ENCODE assay signal across 7 mouse cellular contexts in genomic region chr6:72217415-72217784, GRCm38 (mm10). TPM values are rescaled to one million over a fixed set of nuclear protein-coding genes. Genes with fewer than 3 reads are reported as not detected.
DNase-seq lines count a peak whose midpoint lies in the region; ATAC-seq and TF ChIP-seq lines count a peak whose summit lies in the region.

No protein-coding gene starts in this region.

- DNase-seq in liver, adult 2 months (ENCODE audit: extremely low read depth, low read depth, low spot score) = no peak
- no peak for DNase-seq in liver
- no peak for DNase-seq in urinary bladder, postnatal 4 days (ENCODE audit: low spot score in 2 of 2)
- DNase-seq in cerebellum, postnatal 10 days = no peak

- no peaks in the 10 kb centered on the region for H3K27me3 ChIP-seq in liver, adult 2 months (ENCODE audit: control insufficient read depth, insufficient read depth, low read length)
- peaks cover 33% of the 10 kb centered on the region; the same call in 1 of the 2 replicates for H3K27me3 ChIP-seq in forebrain, embryonic 12.5 days
- H3K27me3 ChIP-seq in limb, embryonic 13.5 days = 0 out of 2 replicates have a peak, but pooled peaks cover 2% of the 10 kb centered on the region
- H3K27me3 ChIP-seq in stomach, embryonic 14.5 days (ENCODE audit: control insufficient read depth, insufficient read depth, low read length) = no peaks in the 10 kb centered on the region; the same call in 1 of the 2 replicates

- peak; percentile 8; the same call in 1 of the 2 replicates for ATAC-seq in forebrain, embryonic 12.5 days (ENCODE audit: low FRiP score)
- ATAC-seq in limb, embryonic 13.5 days (ENCODE audit: low FRiP score, low read depth) = no peak
- no peak for ATAC-seq in stomach, embryonic 14.5 days (ENCODE audit: insufficient number of reproducible peaks, insufficient read depth, low FRiP score, low read depth)

- no peak overlapping the region for H3K4me3 ChIP-seq in liver, adult 2 months (ENCODE audit: insufficient read depth, low read depth, low read length)
- no peak overlapping the region for H3K4me3 ChIP-seq in forebrain, embryonic 12.5 days (replicated peaks)
- H3K4me3 ChIP-seq in limb, embryonic 13.5 days = no peak overlapping the region
- H3K4me3 ChIP-seq in stomach, embryonic 14.5 days (ENCODE audit: low read depth, low read length) = no peak overlapping the region

- H3K36me3 ChIP-seq in liver, adult 2 months (ENCODE audit: control insufficient read depth, insufficient read depth, low read length) = no peaks in the 10 kb centered on the region
- no peaks in the 10 kb centered on the region for H3K36me3 ChIP-seq in forebrain, embryonic 12.5 days (replicated peaks)
- H3K36me3 ChIP-seq in limb, embryonic 13.5 days = no peaks in the 10 kb centered on the region
- H3K36me3 ChIP-seq in stomach, embryonic 14.5 days (ENCODE audit: control insufficient read depth, insufficient read depth, low read length) = no peaks in the 10 kb centered on the region

- H3K9ac ChIP-seq in liver, adult 2 months (ENCODE audit: low read depth, low read length) = peak overlapping the region; percentile 49
- H3K9ac ChIP-seq in forebrain, embryonic 12.5 days = no peak overlapping the region
- no peak overlapping the region for H3K9ac ChIP-seq in limb, embryonic 13.5 days
- H3K9ac ChIP-seq in stomach, embryonic 14.5 days (replicated peaks; ENCODE audit: low read depth, low read length) = no peak overlapping the region

- 0 out of 2 replicates have a peak, but pooled peaks cover 13% of the 10 kb centered on the region for H3K79me2 ChIP-seq in liver, adult 2 months (ENCODE audit: control insufficient read depth, insufficient read depth, low read length)

- 72% methylated on average over 6 of the region's 6 CpGs for WGBS in liver, adult 2 months
- whole genome bisulfite sequencing in forebrain, embryonic 12.5 days = 66% methylated on average over 6 of the region's 6 CpGs
- WGBS in limb, embryonic 13.5 days = 15% methylated on average over 6 of the region's 6 CpGs
- WGBS in stomach, embryonic 14.5 days = 35% methylated on average over 6 of the region's 6 CpGs

- no peak for TF ChIP-seq CTCF in liver, adult 2 months (IDR thresholded peaks at IDR 0.05; ENCODE audit: low read depth, low read length)

- peak overlapping the region; percentile 47; the same call in 1 of the 2 replicates for H3K4me2 ChIP-seq in forebrain, embryonic 12.5 days
- peak overlapping the region; percentile 56 for H3K4me2 ChIP-seq in limb, embryonic 13.5 days (replicated peaks)
- peak overlapping the region; percentile 40 for H3K4me2 ChIP-seq in stomach, embryonic 14.5 days (replicated peaks; ENCODE audit: low read depth, low read length)

- TF ChIP-seq POLR2A in liver, adult 2 months (IDR thresholded peaks at IDR 0.05; ENCODE audit: extremely low read depth, insufficient read depth, low read length) = no peak

- peaks cover 27% of the 10 kb centered on the region for H3K4me1 ChIP-seq in liver, adult 2 months (ENCODE audit: control insufficient read depth, insufficient read depth, low read length)
- peaks cover 74% of the 10 kb centered on the region for H3K4me1 ChIP-seq in forebrain, embryonic 12.5 days
- peaks cover 97% of the 10 kb centered on the region for H3K4me1 ChIP-seq in limb, embryonic 13.5 days
- peaks cover 61% of the 10 kb centered on the region for H3K4me1 ChIP-seq in stomach, embryonic 14.5 days (ENCODE audit: control insufficient read depth, insufficient read depth, low read length)

- H3K9me3 ChIP-seq in forebrain, embryonic 12.5 days = no peaks in the 10 kb centered on the region
- H3K9me3 ChIP-seq in limb, embryonic 13.5 days = no peaks in the 10 kb centered on the region
- H3K9me3 ChIP-seq in stomach, embryonic 14.5 days (ENCODE audit: control insufficient read depth, low read depth, low read length) = no peaks in the 10 kb centered on the region

- H3K27ac ChIP-seq in liver, adult 2 months (replicated peaks; ENCODE audit: insufficient read depth, low read depth, low read length) = peak overlapping the region; percentile 63
- H3K27ac ChIP-seq in forebrain, embryonic 12.5 days = peak overlapping the region; percentile 85
- H3K27ac ChIP-seq in limb, embryonic 13.5 days = peak overlapping the region; percentile 91
- H3K27ac ChIP-seq in stomach, embryonic 14.5 days (ENCODE audit: low read length) = peak overlapping the region; percentile 90

RNA-seq across cellular contexts. Expression of gene Atoh8, which starts 18.0 kb away (rescaled TPM):
- total RNA-seq in liver, adult 2 months (2014; rRNA removed) = 5.1 and 15.4 TPM in 2 replicates
- polyA plus RNA-seq in liver, adult 2 months (2012; rRNA removed) = 22.9 and 28.7 TPM in 2 replicates
- 6.5 and 7.5 TPM in 2 replicates for polyA plus RNA-seq in forebrain, embryonic 12.5 days (2016; fragmentation: Nextera tagmentation; extraction: Ambion mirVana)
- 31.5 and 32.3 TPM in 2 replicates for polyA plus RNA-seq in limb, embryonic 13.5 days (2015; fragmentation: Nextera tagmentation; extraction: Ambion mirVana)
- polyA plus RNA-seq in stomach, embryonic 14.5 days (2014; fragmentation: Nextera tagmentation; extraction: Ambion mirVana) = 7.9 and 9.9 TPM in 2 replicates
